Mouse (Mus musculus) ES-Bruce4 (cell line): ENCODE measurements around the gene F2rl3. TPM values are rescaled to one million over a fixed set of nuclear protein-coding genes. Genes with fewer than 3 reads are reported as not detected.

Source experiments
- H3K27ac ChIP-seq: 2 replicates; pipeline ENCODE4 v1.5.1; 2012; ENCODE audit warnings: low read length, inconsistent platforms; ENCODE audit not compliant: insufficient read depth
- H3K27me3 ChIP-seq: 2 replicates; pipeline ENCODE4 v1.6.1; 2012; ENCODE audit warnings: mild to moderate bottlenecking, low read length, inconsistent platforms; ENCODE audit not compliant: control insufficient read depth, poor library complexity, insufficient read depth, severe bottlenecking
- H3K36me3 ChIP-seq: 2 replicates; pipeline ENCODE4 v1.6.1; 2012; ENCODE audit warnings: inconsistent platforms, mild to moderate bottlenecking, low read length, moderate library complexity; ENCODE audit not compliant: control insufficient read depth, poor library complexity, insufficient read depth, severe bottlenecking
- H3K4me1 ChIP-seq: one replicate; pipeline ENCODE4 v1.8.1; 2011; ENCODE audit warnings: low read length; ENCODE audit not compliant: control insufficient read depth, insufficient read depth
- H3K4me3 ChIP-seq: 2 replicates; pipeline ENCODE4 v1.5.1; 2011; ENCODE audit warnings: low read depth, mild to moderate bottlenecking, low read length
- H3K9ac ChIP-seq: 2 replicates; pipeline ENCODE4 v1.6.1; 2012; ENCODE audit warnings: low read depth, mild to moderate bottlenecking, inconsistent platforms; ENCODE audit not compliant: poor library complexity, severe bottlenecking
- H3K9me3 ChIP-seq: replicated peaks from 2 replicates; pipeline ENCODE4 v1.6.1; 2012; ENCODE audit warnings: mild to moderate bottlenecking, low read length, inconsistent platforms; ENCODE audit not compliant: control insufficient read depth, poor library complexity, insufficient read depth, severe bottlenecking
- CTCF ChIP-seq: IDR thresholded peaks from one replicate; pipeline ENCODE4 v1.8.1; 2011; ENCODE audit warnings: low read depth, low read length
- EP300 ChIP-seq: IDR thresholded peaks from 2 replicates; pipeline ENCODE4 v1.6.1; 2011; ENCODE audit warnings: low read depth, low read length; ENCODE audit not compliant: insufficient read depth
- POLR2A ChIP-seq: IDR thresholded peaks from one replicate; pipeline ENCODE4 v1.8.1; 2011; ENCODE audit warnings: low read length; ENCODE audit not compliant: insufficient read depth
- polyA plus RNA-seq: library from polyadenylated mRNA; stranded (reverse); fragments of >200 nt; gene quantifications from 2 replicates; pipeline ENCODE4 v1.2.4, GENCODE M21; 2011; ENCODE audit warnings: low read depth; ENCODE audit not compliant: missing spikeins, insufficient read depth, insufficient read length

F2rl3 gene
- polyA plus RNA-seq, 1 experiment, result not detected

DNA sequence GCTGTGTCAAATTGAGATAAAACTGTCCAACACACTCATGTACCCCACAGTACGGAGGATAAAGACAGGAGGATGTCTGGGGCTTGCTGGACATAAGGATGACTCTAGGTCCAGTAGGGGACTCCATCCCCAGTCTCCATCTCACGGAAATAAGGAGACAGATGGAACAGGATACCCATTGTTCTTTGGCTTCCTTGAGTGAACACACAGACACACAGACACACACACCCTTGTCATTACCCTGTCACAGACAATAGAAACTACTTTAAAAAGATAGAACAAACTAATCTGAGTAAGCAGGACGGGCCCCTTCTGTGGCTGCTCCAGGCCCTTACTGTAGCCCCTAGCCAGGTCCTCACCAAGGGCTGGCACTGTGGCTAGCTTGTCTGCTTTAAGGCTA, 9.4 kb upstream of the F2rl3 start:
- no peaks in the 10 kb centered on the region for H3K4me1 ChIP-seq
- peaks cover 7% of the 10 kb centered on the region; the same call in 1 of the 2 replicates for H3K36me3 ChIP-seq
- no peaks in the 10 kb centered on the region for H3K27me3 ChIP-seq
- TF ChIP-seq POLR2A, result no peak
- no peak for TF ChIP-seq EP300
- TF ChIP-seq CTCF, result no peak
- H3K9me3 ChIP-seq, result no peaks in the 10 kb centered on the region
- no peak overlapping the region for H3K9ac ChIP-seq
- H3K27ac ChIP-seq, result no peak overlapping the region
- no peak overlapping the region for H3K4me3 ChIP-seq

DNA sequence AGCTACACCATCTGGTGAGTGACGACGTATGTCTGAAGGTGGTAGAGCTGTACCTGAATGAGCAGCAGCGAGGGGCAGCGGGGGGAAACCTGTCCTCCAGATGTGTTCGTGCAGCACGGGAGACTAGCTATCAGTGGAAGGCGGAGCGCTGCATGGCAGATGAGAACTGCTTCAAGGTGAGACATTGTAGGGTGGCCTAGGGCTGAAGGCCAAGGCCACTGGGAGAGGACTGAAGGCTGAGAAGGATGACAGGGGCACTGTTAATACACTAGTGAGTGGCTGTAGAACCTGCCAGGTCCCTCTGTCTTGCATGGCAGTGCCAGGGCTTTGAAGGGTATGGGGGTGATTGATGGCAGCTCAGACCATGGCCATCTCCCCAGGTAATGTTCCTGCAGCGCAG, 8.5 kb upstream of the F2rl3 start:
- no peak for TF ChIP-seq POLR2A

GRCm38 (mm10) chr8:72753781-72754180, 7.9 kb upstream of the F2rl3 start:
- H3K36me3 ChIP-seq, result peaks cover 4% of the 10 kb centered on the region; the same call in 1 of the 2 replicates
- no peak overlapping the region for H3K9ac ChIP-seq
- no peaks in the 10 kb centered on the region for H3K27me3 ChIP-seq
- no peaks in the 10 kb centered on the region for H3K9me3 ChIP-seq
- no peak overlapping the region for H3K4me3 ChIP-seq
- H3K4me1 ChIP-seq, result no peaks in the 10 kb centered on the region
- no peak overlapping the region for H3K27ac ChIP-seq
- no peak for TF ChIP-seq CTCF
- TF ChIP-seq EP300, result no peak
- TF ChIP-seq POLR2A, result no peak

More for the DNA sequence above, 8.5 kb upstream of the F2rl3 start:
- Histone ChIP-seq H3K4me1 (no peaks in the 10 kb centered on the region), H3K36me3 (peaks cover 4% of the 10 kb centered on the region; the same call in 1 of the 2 replicates), H3K27ac (no peak overlapping the region), H3K27me3 (no peaks in the 10 kb centered on the region), H3K4me3 (no peak overlapping the region), H3K9ac (no peak overlapping the region), H3K9me3 (no peaks in the 10 kb centered on the region)

- Histone ChIP-seq H3K27me3 (no peaks in the 10 kb centered on the region), H3K9me3 (no peaks in the 10 kb centered on the region), H3K9ac (no peak overlapping the region), H3K36me3 (peaks cover 4% of the 10 kb centered on the region; the same call in 1 of the 2 replicates), H3K27ac (no peak overlapping the region), H3K4me3 (no peak overlapping the region), H3K4me1 (no peaks in the 10 kb centered on the region)
- no peak for TF ChIP-seq POLR2A
- TF ChIP-seq EP300, result no peak
- TF ChIP-seq CTCF, result no peak
Observed at GRCm38 (mm10) chr8:72756031-72756430, 5.6 kb upstream of the F2rl3 start.

- Histone ChIP-seq H3K27ac (no peak overlapping the region), H3K4me3 (peak overlapping the region; percentile 48), H3K9me3 (no peaks in the 10 kb centered on the region), H3K36me3 (peaks cover 4% of the 10 kb centered on the region; the same call in 1 of the 2 replicates), H3K9ac (peak overlapping the region; percentile 2; the same call in 1 of the 2 replicates), H3K4me1 (no peaks in the 10 kb centered on the region), H3K27me3 (no peaks in the 10 kb centered on the region)
- TF ChIP-seq CTCF, result peak; percentile 6
- no peak for TF ChIP-seq EP300
Observed at GRCm38 (mm10) chr8:72756771-72757390, 4.8 kb upstream of the F2rl3 start.

DNA sequence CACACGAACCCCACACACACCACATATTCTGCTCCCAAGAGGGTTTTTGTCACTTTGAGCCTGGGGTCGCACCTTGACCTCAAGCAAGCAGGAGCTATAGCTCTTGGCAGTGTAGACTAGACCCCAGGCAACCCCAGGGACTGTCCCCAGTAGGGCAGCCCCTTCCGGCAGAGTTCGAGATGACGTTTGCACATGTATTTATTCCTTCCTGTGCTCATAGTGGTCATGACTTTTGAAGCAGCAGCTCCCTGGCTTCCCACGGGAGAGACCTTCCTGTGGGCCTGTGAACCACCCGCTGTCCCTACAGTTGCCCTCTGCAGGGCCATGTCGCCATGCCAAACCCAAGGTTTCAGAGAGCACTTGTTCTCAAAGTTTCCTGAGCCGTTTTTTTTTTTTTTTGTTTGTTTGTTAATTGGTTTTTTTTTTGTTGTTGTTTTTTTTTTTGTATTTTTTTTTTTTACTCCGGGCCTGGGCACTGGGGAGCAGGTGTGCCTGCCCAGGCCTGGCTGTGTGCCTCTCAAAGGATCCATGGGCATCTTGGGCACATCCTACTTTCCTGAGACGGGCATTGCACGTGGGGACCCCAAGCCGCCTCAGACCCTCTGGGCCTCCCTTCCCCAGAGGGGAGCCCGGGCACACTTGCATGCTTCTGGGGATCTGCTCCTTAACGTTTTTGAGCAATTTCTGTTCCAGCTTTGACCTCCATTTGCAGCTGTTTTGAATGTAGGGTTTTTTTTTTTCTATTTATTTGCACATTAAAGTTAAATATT, 4.1 kb upstream of the F2rl3 start:
- Histone ChIP-seq H3K9me3 (no peaks in the 10 kb centered on the region), H3K27ac (no peak overlapping the region), H3K4me1 (no peaks in the 10 kb centered on the region), H3K27me3 (no peaks in the 10 kb centered on the region), H3K9ac (0 out of 2 replicates have a peak overlapping the region, but pooled peaks have one; percentile 2), H3K4me3 (no peak overlapping the region; the same call in 1 of the 2 replicates), H3K36me3 (peaks cover 4% of the 10 kb centered on the region; the same call in 1 of the 2 replicates)
- no peak for TF ChIP-seq CTCF
- no peak for TF ChIP-seq POLR2A
- TF ChIP-seq EP300, result no peak
